Mouse (Mus musculus): ENCODE results near the gene Fam122a.

Fam122a gene

GRCm38 (mm10) chr19:24486433-24487296 lies 9.5 kb upstream of the Fam122a start:
- DNase-seq: no peak

GRCm38 (mm10) chr19:24484612-24485194 lies 7.5 kb upstream of the Fam122a start:
- no peak for DNase-seq

- DNase-seq: no peak
Observed at GRCm38 (mm10) chr19:24480916-24481315, 3.8 kb upstream of the Fam122a start.

GRCm38 (mm10) chr19:24476461-24476860 lies 695 bp downstream of the Fam122a start:
- peak; percentile 56 to 59 for DNase-seq

GRCm38 (mm10) chr19:24475281-24475680 lies 1.9 kb downstream of the Fam122a start:
- DNase-seq: no peak

- no peak for DNase-seq
Observed at GRCm38 (mm10) chr19:24472512-24472911, 4.6 kb downstream of the Fam122a start.

GRCm38 (mm10) chr19:24471538-24471937 lies 5.6 kb downstream of the Fam122a start:
- no peak for DNase-seq

- DNase-seq: no peak
Observed at GRCm38 (mm10) chr19:24469216-24469615, 7.9 kb downstream of the Fam122a start.

- no peak for DNase-seq
Observed at GRCm38 (mm10) chr19:24468616-24469015, 8.5 kb downstream of the Fam122a start.

- no peak for DNase-seq
Observed at GRCm38 (mm10) chr19:24463011-24463410, 14.1 kb downstream of the Fam122a start.

GRCm38 (mm10) chr19:24456591-24457231 lies 20.4 kb downstream of the Fam122a start:
- no peak for DNase-seq

- DNase-seq: no peak
Observed at GRCm38 (mm10) chr19:24455249-24455960, 21.8 kb downstream of the Fam122a start.

- DNase-seq: no peak
Observed at GRCm38 (mm10) chr19:24454451-24454850, 22.7 kb downstream of the Fam122a start.

GRCm38 (mm10) chr19:24453379-24453778 lies 23.8 kb downstream of the Fam122a start:
- DNase-seq: no peak

GRCm38 (mm10) chr19:24452441-24452898 lies 24.7 kb downstream of the Fam122a start:
- no peak for DNase-seq

GRCm38 (mm10) chr19:24451626-24452025 lies 25.5 kb downstream of the Fam122a start:
- DNase-seq: no peak

GRCm38 (mm10) chr19:24450740-24451139 lies 26.4 kb downstream of the Fam122a start:
- DNase-seq: peak; percentile 27 to 32

- DNase-seq: peak in 1 of 2 experiments; percentile 5
Observed at GRCm38 (mm10) chr19:24444322-24444721, 32.8 kb downstream of the Fam122a start.

GRCm38 (mm10) chr19:24439715-24440114 lies 37.4 kb downstream of the Fam122a start:
- no peak for DNase-seq

GRCm38 (mm10) chr19:24434291-24434690 lies 42.9 kb downstream of the Fam122a start:
- DNase-seq: no peak

GRCm38 (mm10) chr19:24432447-24432846 lies 44.7 kb downstream of the Fam122a start:
- DNase-seq: no peak

GRCm38 (mm10) chr19:24431381-24431780 lies 45.8 kb downstream of the Fam122a start:
- no peak for DNase-seq

GRCm38 (mm10) chr19:24428011-24428410 lies 49.1 kb downstream of the Fam122a start:
- DNase-seq: no peak
